Mouse (Mus musculus): Measurements from ENCODE around the gene Vstm2l. TPM values are rescaled to one million over a fixed set of nuclear protein-coding genes. Genes with fewer than 3 reads are reported as not detected.
A peak's percentile ranks its signal among the peaks of the same experiment; 100 is the strongest.

Vstm2l gene
- polyA plus RNA-seq, 1 experiment = 0.53 TPM

- DNase-seq = peak; percentile 25
These were observed 75.5 kb downstream of the Vstm2l start for GRCm38 (mm10) chr2:157989946-157990345.

GRCm38 (mm10) chr2:157991026-157991425 lies 76.6 kb downstream of the Vstm2l start:
- Histone ChIP-seq H3K36me3 (ENCODE audit: control insufficient read depth, insufficient read depth, low read length) (no peaks in the 10 kb centered on the region; the same call in 1 of the 2 replicates), H3K4me3 (ENCODE audit: insufficient read depth, low read depth, low read length) (no peak overlapping the region), H3K27me3 (replicated peaks; ENCODE audit: control insufficient read depth, insufficient read depth, low read length) (no peaks in the 10 kb centered on the region), H3K27ac (ENCODE audit: insufficient read depth, low read depth, low read length) (no peak overlapping the region), H3K4me1 (ENCODE audit: control insufficient read depth, insufficient read depth, low read length) (no peaks in the 10 kb centered on the region)
- no peak for DNase-seq
- TF ChIP-seq CTCF (conservative IDR thresholded peaks at IDR 0.05; ENCODE audit: insufficient read depth, insufficient read length, low read depth, low read length) = no peak
- TF ChIP-seq POLR2A (IDR thresholded peaks at IDR 0.05; ENCODE audit: low read depth, low read length) = no peak
- WGBS = 64% methylated on average over 6 of the region's 6 CpGs

More at GRCm38 (mm10) chr2:157989946-157990345, 75.5 kb downstream of the Vstm2l start:
- no peaks in the 10 kb centered on the region for H3K27me3 ChIP-seq (replicated peaks; ENCODE audit: control insufficient read depth, insufficient read depth, low read length)
- no peaks in the 10 kb centered on the region; the same call in 1 of the 2 replicates for H3K36me3 ChIP-seq (ENCODE audit: control insufficient read depth, insufficient read depth, low read length)
- TF ChIP-seq CTCF (conservative IDR thresholded peaks at IDR 0.05; ENCODE audit: insufficient read depth, insufficient read length, low read depth, low read length) = peak; percentile 52
- TF ChIP-seq POLR2A (IDR thresholded peaks at IDR 0.05; ENCODE audit: low read depth, low read length) = no peak
- H3K4me3 ChIP-seq (ENCODE audit: insufficient read depth, low read depth, low read length) = no peak overlapping the region
- WGBS = 48% methylated on average over 2 of the region's 2 CpGs
- no peak overlapping the region for H3K27ac ChIP-seq (ENCODE audit: insufficient read depth, low read depth, low read length)
- H3K4me1 ChIP-seq (ENCODE audit: control insufficient read depth, insufficient read depth, low read length) = no peaks in the 10 kb centered on the region

GRCm38 (mm10) chr2:157992501-157992900 lies 78.0 kb downstream of the Vstm2l start:
- H3K27ac ChIP-seq (ENCODE audit: insufficient read depth, low read depth, low read length) = no peak overlapping the region
- 54% methylated on average over 4 of the region's 4 CpGs for WGBS
- H3K4me3 ChIP-seq (ENCODE audit: insufficient read depth, low read depth, low read length) = no peak overlapping the region
- no peak for TF ChIP-seq CTCF (conservative IDR thresholded peaks at IDR 0.05; ENCODE audit: insufficient read depth, insufficient read length, low read depth, low read length)
- TF ChIP-seq POLR2A (IDR thresholded peaks at IDR 0.05; ENCODE audit: low read depth, low read length) = no peak
- H3K4me1 ChIP-seq (ENCODE audit: control insufficient read depth, insufficient read depth, low read length) = no peaks in the 10 kb centered on the region
- H3K36me3 ChIP-seq (ENCODE audit: control insufficient read depth, insufficient read depth, low read length) = no peaks in the 10 kb centered on the region; the same call in 1 of the 2 replicates
- peak; percentile 83 for DNase-seq
- no peaks in the 10 kb centered on the region for H3K27me3 ChIP-seq (replicated peaks; ENCODE audit: control insufficient read depth, insufficient read depth, low read length)

Other genes with a start within 250 kb of the Vstm2l start
- gene Ctnnbl1, start 177.3 kb upstream of the Vstm2l start, polyA plus RNA-seq (2012; rRNA removed) = 16.7 and 17.6 TPM in 2 replicates
- 15.6 and 16.3 TPM in 2 replicates for gene Tti1, start 113.8 kb downstream of the Vstm2l start, polyA plus RNA-seq (2012; rRNA removed)
- gene Rprd1b, start 113.8 kb downstream of the Vstm2l start, polyA plus RNA-seq (2012; rRNA removed) = 17.5 and 18.6 TPM in 2 replicates
- gene Tgm2, start 231.8 kb downstream of the Vstm2l start, polyA plus RNA-seq (2012; rRNA removed) = 217 and 221 TPM in 2 replicates